Mouse (Mus musculus) hindbrain, embryonic 15.5 days (tissue): ENCODE results near the gene Cbfb. TPM values are rescaled to one million over a fixed set of nuclear protein-coding genes. Genes with fewer than 3 reads are reported as not detected.
A peak's percentile ranks its signal among the peaks of the same experiment; 100 is the strongest.

Experiments
- ATAC-seq: fragments of 200-750 bp; cut with Nextera tagmentation; 2 replicates; pipeline ENCODE4 v1.8.0; 2017; ENCODE audit warnings: low read depth, moderate number of reproducible peaks, moderate TSS enrichment; ENCODE audit not compliant: low FRiP score
- H3K27ac ChIP-seq: fragments of 300-500 bp; sonication (generic); replicated peaks from 2 replicates; pipeline ENCODE4 v1.5.1; 2015; ENCODE audit warnings: mild to moderate bottlenecking, inconsistent platforms
- H3K27me3 ChIP-seq: fragments of 300-500 bp; sonication (generic); 2 replicates; pipeline ENCODE4 v1.6.1; 2015; ENCODE audit warnings: control low read depth, inconsistent platforms
- H3K36me3 ChIP-seq: fragments of 300-500 bp; sonication (generic); 2 replicates; pipeline ENCODE4 v1.6.1; 2015; ENCODE audit warnings: control low read depth, inconsistent platforms
- H3K4me1 ChIP-seq: fragments of 300-500 bp; sonication (generic); replicated peaks from 2 replicates; pipeline ENCODE4 v1.6.1; 2015; ENCODE audit warnings: control low read depth, inconsistent platforms
- H3K4me2 ChIP-seq: fragments of 300-500 bp; sonication (generic); 2 replicates; pipeline ENCODE4 v1.6.1; 2015; ENCODE audit warnings: moderate library complexity, mild to moderate bottlenecking, inconsistent platforms
- H3K4me3 ChIP-seq: fragments of 300-500 bp; sonication (generic); 2 replicates; pipeline ENCODE4 v1.5.1; 2015; ENCODE audit warnings: mild to moderate bottlenecking, inconsistent platforms
- H3K9ac ChIP-seq: fragments of 300-500 bp; sonication (generic); 2 replicates; pipeline ENCODE4 v1.6.1; 2015; ENCODE audit warnings: inconsistent platforms
- H3K9me3 ChIP-seq: fragments of 300-500 bp; sonication (generic); 2 replicates; pipeline ENCODE4 v1.6.1; 2016; ENCODE audit warnings: control low read depth, inconsistent platforms
- WGBS: fragments of 180-500 bp; shearing (Covaris S2); methylation state at CpG from one replicate; pipeline ENCODE4 v1.1.7; 2015; 5-methylcytosine and 5-hydroxymethylcytosine counted together
- polyA plus RNA-seq: library from polyadenylated mRNA; unstranded; fragments of >200 nt; fragmentation: Nextera tagmentation; extraction: Ambion mirVana; gene quantifications from 2 replicates; pipeline ENCODE4 v1.2.1, GENCODE M21; 2015

The Cbfb gene
- polyA plus RNA-seq, 1 experiment from 2014 or later, result 28.8 TPM

- 6% methylated on average over 14 of the region's 14 CpGs for WGBS
- Histone ChIP-seq H3K27me3 (peaks cover 47% of the 10 kb centered on the region), H3K4me2 (peak within 1 kb of the TSS; percentile 98), H3K27ac (peak within 1 kb of the TSS; percentile 63), H3K36me3 (peaks cover 13% of the 10 kb centered on the region), H3K4me3 (peak within 1 kb of the TSS; percentile 54), H3K9ac (peak within 1 kb of the TSS; percentile 60), H3K4me1 (peaks cover 33% of the 10 kb centered on the region), H3K9me3 (no peaks in the 10 kb centered on the region)
- peak; percentile 31; the same call in 1 of the 2 replicates for ATAC-seq
Observed at GRCm38 (mm10) chr8:105254966-105255350, 84.5 kb downstream of the Cbfb start, which contains the start of gene B3gnt9. Gene B3gnt9 (minus strand): TSS chr8:105255153.

GRCm38 (mm10) chr8:105257318-105258114, 87.0 kb downstream of the Cbfb start:
- ATAC-seq, result no peak
- no peak overlapping the region for H3K4me2 ChIP-seq
- H3K4me3 ChIP-seq, result no peak overlapping the region
- peaks cover 36% of the 10 kb centered on the region for H3K4me1 ChIP-seq
- no peak overlapping the region for H3K9ac ChIP-seq
- H3K27me3 ChIP-seq, result peaks cover 69% of the 10 kb centered on the region
- H3K9me3 ChIP-seq, result no peaks in the 10 kb centered on the region
- 74% methylated on average over 7 of the region's 7 CpGs for WGBS
- H3K36me3 ChIP-seq, result no peaks in the 10 kb centered on the region
- no peak overlapping the region for H3K27ac ChIP-seq

GRCm38 (mm10) chr8:105258911-105259720, 88.6 kb downstream of the Cbfb start:
- WGBS, result under 1% methylated on average over 55 of the region's 55 CpGs
- Histone ChIP-seq H3K4me1 (peaks cover 31% of the 10 kb centered on the region), H3K9ac (peak overlapping the region; percentile 27; the same call in 1 of the 2 replicates), H3K27ac (no peak overlapping the region), H3K4me2 (peak overlapping the region; percentile 84), H3K9me3 (no peaks in the 10 kb centered on the region), H3K36me3 (no peaks in the 10 kb centered on the region), H3K4me3 (peak overlapping the region; percentile 38), H3K27me3 (peaks cover 82% of the 10 kb centered on the region)
- ATAC-seq, result peak; percentile 43; the same call in 1 of the 2 replicates

GRCm38 (mm10) chr8:105259721-105260320, 89.3 kb downstream of the Cbfb start:
- peak overlapping the region; percentile 38 for H3K4me3 ChIP-seq
- no peaks in the 10 kb centered on the region for H3K36me3 ChIP-seq
- ATAC-seq, result peak; percentile 59
- H3K4me1 ChIP-seq, result peaks cover 32% of the 10 kb centered on the region
- H3K9me3 ChIP-seq, result no peaks in the 10 kb centered on the region
- H3K4me2 ChIP-seq, result peak overlapping the region; percentile 84
- H3K27me3 ChIP-seq, result peaks cover 86% of the 10 kb centered on the region
- H3K27ac ChIP-seq, result no peak overlapping the region
- WGBS, result 4% methylated on average over 30 of the region's 30 CpGs
- peak overlapping the region; percentile 27; the same call in 1 of the 2 replicates for H3K9ac ChIP-seq

- Histone ChIP-seq H3K9me3 (no peaks in the 10 kb centered on the region), H3K9ac (no peak overlapping the region), H3K36me3 (no peaks in the 10 kb centered on the region), H3K4me2 (no peak overlapping the region), H3K27me3 (peaks cover 86% of the 10 kb centered on the region), H3K4me3 (no peak overlapping the region), H3K27ac (no peak overlapping the region), H3K4me1 (peaks cover 30% of the 10 kb centered on the region)
- ATAC-seq, result no peak
- 66% methylated on average over 7 of the region's 7 CpGs for WGBS
Observed at GRCm38 (mm10) chr8:105260371-105261099, 90.1 kb downstream of the Cbfb start.

GRCm38 (mm10) chr8:105261326-105261980, 91.0 kb downstream of the Cbfb start:
- H3K9ac ChIP-seq, result no peak overlapping the region
- WGBS, result 88% methylated on average over 12 of the region's 12 CpGs
- peaks cover 30% of the 10 kb centered on the region for H3K4me1 ChIP-seq
- no peak for ATAC-seq
- peaks cover 86% of the 10 kb centered on the region for H3K27me3 ChIP-seq
- no peaks in the 10 kb centered on the region for H3K36me3 ChIP-seq
- no peak overlapping the region for H3K27ac ChIP-seq
- no peak overlapping the region for H3K4me2 ChIP-seq
- no peaks in the 10 kb centered on the region for H3K9me3 ChIP-seq
- H3K4me3 ChIP-seq, result no peak overlapping the region

- ATAC-seq, result no peak
- Histone ChIP-seq H3K27me3 (peaks cover 87% of the 10 kb centered on the region), H3K4me3 (no peak overlapping the region), H3K9ac (no peak overlapping the region), H3K4me2 (peak overlapping the region; percentile 94), H3K27ac (no peak overlapping the region), H3K36me3 (no peaks in the 10 kb centered on the region), H3K4me1 (peaks cover 36% of the 10 kb centered on the region), H3K9me3 (no peaks in the 10 kb centered on the region)
- WGBS, result 42% methylated on average over 16 of the region's 16 CpGs
Observed at GRCm38 (mm10) chr8:105263244-105263912, 92.9 kb downstream of the Cbfb start.

GRCm38 (mm10) chr8:105264024-105264982, 93.8 kb downstream of the Cbfb start, which contains the start of the genes Tradd and Fbxl8:
Gene Tradd (minus strand): TSS chr8:105264609.
Gene Fbxl8 (plus strand): TSS chr8:105264648.
- WGBS, result 1% methylated on average over 54 of the region's 54 CpGs
- H3K27me3 ChIP-seq, result peaks cover 80% of the 10 kb centered on the region
- ATAC-seq, result no peak
- peaks cover 35% of the 10 kb centered on the region for H3K4me1 ChIP-seq
- H3K9me3 ChIP-seq, result no peaks in the 10 kb centered on the region
- peak within 1 kb of the TSS; percentile 55 for H3K9ac ChIP-seq
- no peaks in the 10 kb centered on the region for H3K36me3 ChIP-seq
- H3K4me3 ChIP-seq, result peak within 1 kb of the TSS; percentile 59
- H3K4me2 ChIP-seq, result peak within 1 kb of the TSS; percentile 94
- H3K27ac ChIP-seq, result no peak within 1 kb of the TSS

- no peak for ATAC-seq
- Histone ChIP-seq H3K36me3 (no peaks in the 10 kb centered on the region), H3K27ac (no peak overlapping the region), H3K9me3 (no peaks in the 10 kb centered on the region), H3K4me3 (peak overlapping the region; percentile 59), H3K27me3 (peaks cover 79% of the 10 kb centered on the region), H3K4me2 (peak overlapping the region; percentile 94), H3K4me1 (peaks cover 33% of the 10 kb centered on the region), H3K9ac (no peak overlapping the region)
- 15% methylated on average over 10 of the region's 10 CpGs for WGBS
Observed at GRCm38 (mm10) chr8:105265128-105265527, 94.7 kb downstream of the Cbfb start.

GRCm38 (mm10) chr8:105266775-105267174, 96.3 kb downstream of the Cbfb start:
- Histone ChIP-seq H3K4me3 (no peak overlapping the region), H3K4me2 (no peak overlapping the region), H3K4me1 (peaks cover 41% of the 10 kb centered on the region), H3K27ac (no peak overlapping the region), H3K27me3 (peaks cover 80% of the 10 kb centered on the region), H3K36me3 (no peaks in the 10 kb centered on the region), H3K9me3 (no peaks in the 10 kb centered on the region), H3K9ac (no peak overlapping the region)
- WGBS, result 14% methylated on average over 13 of the region's 13 CpGs
- no peak for ATAC-seq
